Mouse (Mus musculus) liver, embryonic 13.5 days (tissue): Measurements from ENCODE around the gene Lama2. TPM values are rescaled to one million over a fixed set of nuclear protein-coding genes. Genes with fewer than 3 reads are reported as not detected.
"Not testable (repeated sequence)": the region's sequence is repeated elsewhere in the genome, so short reads cannot be mapped to it uniquely, and the experiment has no call there.

ENCODE experiments used
- ATAC-seq: fragments of 200-750 bp; cut with Nextera tagmentation; 2 replicates; pipeline ENCODE4 v1.8.0; 2017; ENCODE audit warnings: low read depth, mild to moderate bottlenecking, moderate number of reproducible peaks, moderate library complexity
- DNase-seq: peaks from one replicate; pipeline ENCODE4 v3.0.0; 2022
- H3K27ac ChIP-seq: fragments of 300-500 bp; sonication (generic); 2 replicates; pipeline ENCODE4 v1.5.1; 2015; ENCODE audit warnings: moderate library complexity, mild to moderate bottlenecking, inconsistent platforms
- H3K27me3 ChIP-seq: fragments of 300-500 bp; sonication (generic); 2 replicates; pipeline ENCODE4 v1.6.1; 2015; ENCODE audit warnings: mild to moderate bottlenecking, inconsistent platforms
- H3K36me3 ChIP-seq: fragments of 300-500 bp; sonication (generic); 2 replicates; pipeline ENCODE4 v1.6.1; 2015; ENCODE audit warnings: mild to moderate bottlenecking, inconsistent platforms
- H3K4me1 ChIP-seq: fragments of 300-500 bp; sonication (generic); replicated peaks from 2 replicates; pipeline ENCODE4 v1.6.1; 2015; ENCODE audit warnings: inconsistent platforms
- H3K4me2 ChIP-seq: fragments of 300-500 bp; sonication (generic); 2 replicates; pipeline ENCODE4 v1.6.1; 2015; ENCODE audit warnings: inconsistent platforms, mild to moderate bottlenecking, moderate library complexity
- H3K4me3 ChIP-seq: fragments of 300-500 bp; sonication (generic); replicated peaks from 2 replicates; pipeline ENCODE4 v1.5.1; 2015; ENCODE audit warnings: mild to moderate bottlenecking, inconsistent platforms
- H3K9ac ChIP-seq: fragments of 300-500 bp; sonication (generic); 2 replicates; pipeline ENCODE4 v1.6.1; 2015; ENCODE audit warnings: mild to moderate bottlenecking, inconsistent platforms
- H3K9me3 ChIP-seq: fragments of 300-500 bp; sonication (generic); replicated peaks from 2 replicates; pipeline ENCODE4 v1.6.1; 2016; ENCODE audit warnings: inconsistent platforms
- WGBS: fragments of 180-500 bp; shearing (Covaris S2); methylation state at CpG from one replicate; pipeline ENCODE4 v1.1.7; 2015; ENCODE audit not compliant: insufficient replicate concordance; 5-methylcytosine and 5-hydroxymethylcytosine counted together
- polyA plus RNA-seq: library from polyadenylated mRNA; unstranded; fragments of >200 nt; fragmentation: Nextera tagmentation; extraction: Ambion mirVana; gene quantifications from 2 replicates; pipeline ENCODE4 v1.2.1, GENCODE M21; 2015

The Lama2 gene
- polyA plus RNA-seq, 1 experiment from 2014 or later = 0.41 TPM

GRCm38 (mm10) chr10:26995987-26996386 lies 623.6 kb downstream of the Lama2 start:
- DNase-seq = no peak
- WGBS = 22% methylated on average over 6 of the region's 6 CpGs
- Histone ChIP-seq H3K27me3 (no peaks in the 10 kb centered on the region), H3K4me2 (no peak overlapping the region), H3K27ac (no peak overlapping the region), H3K4me3 (no peak overlapping the region), H3K9me3 (no peaks in the 10 kb centered on the region), H3K4me1 (peaks cover 13% of the 10 kb centered on the region), H3K9ac (no peak overlapping the region), H3K36me3 (no peaks in the 10 kb centered on the region)
- ATAC-seq = 0 out of 2 replicates have a peak, but pooled peaks have one; percentile 18

GRCm38 (mm10) chr10:26995182-26995975 lies 624.2 kb downstream of the Lama2 start:
- no peak overlapping the region for H3K4me2 ChIP-seq
- H3K36me3 ChIP-seq = no peaks in the 10 kb centered on the region
- ATAC-seq = peak; percentile 15; the same call in 1 of the 2 replicates

GRCm38 (mm10) chr10:26993971-26994761 lies 625.4 kb downstream of the Lama2 start:
- H3K4me2 ChIP-seq = no peak overlapping the region
- H3K27me3 ChIP-seq = no peaks in the 10 kb centered on the region
- no peak for DNase-seq
- no peak overlapping the region for H3K4me3 ChIP-seq
- H3K27ac ChIP-seq = no peak overlapping the region
- no peaks in the 10 kb centered on the region for H3K9me3 ChIP-seq
- no peaks in the 10 kb centered on the region for H3K36me3 ChIP-seq
- no peak overlapping the region for H3K9ac ChIP-seq
- no peak for ATAC-seq
- H3K4me1 ChIP-seq = peaks cover 13% of the 10 kb centered on the region
- 64% methylated on average over 8 of the region's 8 CpGs for WGBS

More at GRCm38 (mm10) chr10:26995182-26995975, 624.2 kb downstream of the Lama2 start:
- Histone ChIP-seq H3K27me3 (no peaks in the 10 kb centered on the region), H3K4me1 (peaks cover 13% of the 10 kb centered on the region), H3K27ac (no peak overlapping the region), H3K9me3 (no peaks in the 10 kb centered on the region), H3K9ac (no peak overlapping the region), H3K4me3 (no peak overlapping the region)
- DNase-seq = peak; percentile 18
- WGBS = 67% methylated on average over 8 of the region's 8 CpGs

GRCm38 (mm10) chr10:26985451-26985850 lies 634.1 kb downstream of the Lama2 start:
- Histone ChIP-seq H3K4me2 (no peak overlapping the region), H3K9ac (no peak overlapping the region), H3K4me3 (no peak overlapping the region), H3K36me3 (no peaks in the 10 kb centered on the region), H3K9me3 (no peaks in the 10 kb centered on the region), H3K27me3 (no peaks in the 10 kb centered on the region), H3K4me1 (no peaks in the 10 kb centered on the region), H3K27ac (no peak overlapping the region)
- WGBS = 38% methylated on average over 1 of the region's 1 CpGs
- DNase-seq (no peak), ATAC-seq (no peak)

- H3K4me3 ChIP-seq, H3K4me2 ChIP-seq, H3K4me1 ChIP-seq, H3K27me3 ChIP-seq, H3K9me3 ChIP-seq, H3K36me3 ChIP-seq, H3K27ac ChIP-seq, H3K9ac ChIP-seq, DNase-seq, ATAC-seq: not testable (repeated sequence)
- 74% methylated on average over 5 of the region's 5 CpGs for WGBS
Observed at GRCm38 (mm10) chr10:26984082-26984481, 635.5 kb downstream of the Lama2 start.

GRCm38 (mm10) chr10:26983583-26983982 lies 636.0 kb downstream of the Lama2 start:
- Histone ChIP-seq H3K36me3 (no peaks in the 10 kb centered on the region), H3K4me2 (no peak overlapping the region), H3K9ac (no peak overlapping the region), H3K27me3 (no peaks in the 10 kb centered on the region), H3K4me1 (no peaks in the 10 kb centered on the region), H3K4me3 (no peak overlapping the region), H3K9me3 (no peaks in the 10 kb centered on the region), H3K27ac (no peak overlapping the region)
- WGBS = 77% methylated on average over 1 of the region's 1 CpGs
- DNase-seq = no peak
- no peak for ATAC-seq

- no peaks in the 10 kb centered on the region for H3K9me3 ChIP-seq
- no peak for ATAC-seq
- no peaks in the 10 kb centered on the region for H3K36me3 ChIP-seq
- no peaks in the 10 kb centered on the region for H3K27me3 ChIP-seq
- H3K27ac ChIP-seq = no peak overlapping the region
- no peak for DNase-seq
- no peak overlapping the region for H3K4me2 ChIP-seq
- WGBS = 76% methylated on average over 2 of the region's 2 CpGs
- no peaks in the 10 kb centered on the region for H3K4me1 ChIP-seq
- no peak overlapping the region for H3K9ac ChIP-seq
- no peak overlapping the region for H3K4me3 ChIP-seq
Observed at GRCm38 (mm10) chr10:26982621-26983020, 636.9 kb downstream of the Lama2 start.

GRCm38 (mm10) chr10:26975372-26975771 lies 644.2 kb downstream of the Lama2 start:
- WGBS = 62% methylated on average over 3 of the region's 3 CpGs
- Histone ChIP-seq H3K36me3 (no peaks in the 10 kb centered on the region), H3K4me3 (no peak overlapping the region), H3K4me1 (peaks cover 22% of the 10 kb centered on the region), H3K9me3 (no peaks in the 10 kb centered on the region), H3K9ac (no peak overlapping the region), H3K27ac (no peak overlapping the region), H3K4me2 (no peak overlapping the region), H3K27me3 (no peaks in the 10 kb centered on the region)
- peak; percentile 26 for DNase-seq
- ATAC-seq = peak; percentile 56; the same call in 1 of the 2 replicates

- 0 out of 2 replicates have a peak overlapping the region, but pooled peaks have one; percentile 39 for H3K27ac ChIP-seq
- H3K4me3 ChIP-seq = no peak overlapping the region
- ATAC-seq = peak; percentile 96
- peak; percentile 38 for DNase-seq
- H3K9me3 ChIP-seq = no peaks in the 10 kb centered on the region
- no peak overlapping the region for H3K9ac ChIP-seq
- no peaks in the 10 kb centered on the region for H3K27me3 ChIP-seq
- 29% methylated on average over 1 of the region's 1 CpGs for WGBS
- H3K4me2 ChIP-seq = no peak overlapping the region
- H3K36me3 ChIP-seq = no peaks in the 10 kb centered on the region
- peaks cover 22% of the 10 kb centered on the region for H3K4me1 ChIP-seq
Observed at GRCm38 (mm10) chr10:26974224-26974623, 645.3 kb downstream of the Lama2 start.

- no peaks in the 10 kb centered on the region for H3K9me3 ChIP-seq
- H3K4me3 ChIP-seq = no peak overlapping the region
- H3K27ac ChIP-seq = peak overlapping the region; percentile 39; the same call in 1 of the 2 replicates
- H3K36me3 ChIP-seq = no peaks in the 10 kb centered on the region
- 53% methylated on average over 2 of the region's 2 CpGs for WGBS
- ATAC-seq = peak; percentile 50
- DNase-seq = peak; percentile 19
- no peak overlapping the region for H3K9ac ChIP-seq
- no peaks in the 10 kb centered on the region for H3K27me3 ChIP-seq
- H3K4me1 ChIP-seq = peaks cover 22% of the 10 kb centered on the region
- no peak overlapping the region for H3K4me2 ChIP-seq
Observed at GRCm38 (mm10) chr10:26973575-26973974, 646.0 kb downstream of the Lama2 start.

GRCm38 (mm10) chr10:26958513-26958912 lies 661.0 kb downstream of the Lama2 start:
- DNase-seq = no peak
- WGBS = 45% methylated on average over 3 of the region's 3 CpGs
- Histone ChIP-seq H3K4me3 (no peak overlapping the region), H3K9me3 (no peaks in the 10 kb centered on the region), H3K9ac (no peak overlapping the region), H3K36me3 (no peaks in the 10 kb centered on the region), H3K27ac (no peak overlapping the region), H3K27me3 (no peaks in the 10 kb centered on the region), H3K4me2 (no peak overlapping the region), H3K4me1 (no peaks in the 10 kb centered on the region)
- ATAC-seq = no peak
